Mouse (Mus musculus): ENCODE measurements around the gene Tet3.

DNA sequence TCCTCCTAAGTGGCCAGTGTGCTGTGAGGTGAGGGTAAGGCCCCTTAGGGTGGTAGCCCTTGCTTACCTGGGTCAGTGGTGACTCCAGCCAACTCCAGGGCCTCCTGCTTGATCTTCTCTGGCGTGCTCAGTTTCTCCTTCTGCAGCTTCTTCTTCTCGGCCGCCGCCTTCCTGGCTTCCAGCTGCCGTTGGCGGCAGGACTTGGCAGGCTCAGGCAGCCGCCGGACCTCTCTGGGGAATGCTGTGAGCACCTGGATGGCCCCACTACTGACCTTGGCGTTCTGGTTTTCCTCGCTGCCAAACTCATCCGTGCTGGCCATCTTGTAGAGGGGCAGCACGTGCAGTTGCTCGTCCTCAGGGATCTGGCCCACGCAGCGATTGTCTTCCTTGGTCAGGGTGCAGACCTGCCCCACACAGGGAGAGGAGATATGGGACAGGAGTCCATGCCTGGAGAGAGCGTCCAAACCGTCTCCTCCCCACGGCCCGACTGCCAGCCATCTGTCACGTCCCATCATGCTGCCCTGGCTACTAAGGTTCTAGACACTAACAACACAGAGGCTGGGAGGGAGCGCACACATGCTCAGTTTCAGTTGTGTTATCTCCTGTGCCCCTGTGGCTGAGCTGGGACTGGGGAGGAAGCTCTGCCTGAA lies 88.4 kb downstream of the Tet3 start:
- TF ChIP-seq ZC3H11A (IDR thresholded peaks at IDR 0.05; ENCODE audit: borderline replicate concordance, low read depth, low read length) (no peak), HCFC1 (IDR thresholded peaks at IDR 0.05; ENCODE audit: borderline replicate concordance, insufficient read depth, low read length) (no peak)

All from ES-E14 (cell line).